Mouse (Mus musculus) v-Abl transformed pro-B cells (cell line): Measurements from ENCODE around the gene Tmc3.

Source experiments
- in situ Hi-C, 2 experiments: fragments of 400-800 bp; cut with MboI; formaldehyde crosslinking; loops; one replicate each; pipeline ENCODE4 v1.15.1; 2025; ENCODE audit not compliant: unreplicated experiment in 2 of 2

The Tmc3 gene

DNA sequence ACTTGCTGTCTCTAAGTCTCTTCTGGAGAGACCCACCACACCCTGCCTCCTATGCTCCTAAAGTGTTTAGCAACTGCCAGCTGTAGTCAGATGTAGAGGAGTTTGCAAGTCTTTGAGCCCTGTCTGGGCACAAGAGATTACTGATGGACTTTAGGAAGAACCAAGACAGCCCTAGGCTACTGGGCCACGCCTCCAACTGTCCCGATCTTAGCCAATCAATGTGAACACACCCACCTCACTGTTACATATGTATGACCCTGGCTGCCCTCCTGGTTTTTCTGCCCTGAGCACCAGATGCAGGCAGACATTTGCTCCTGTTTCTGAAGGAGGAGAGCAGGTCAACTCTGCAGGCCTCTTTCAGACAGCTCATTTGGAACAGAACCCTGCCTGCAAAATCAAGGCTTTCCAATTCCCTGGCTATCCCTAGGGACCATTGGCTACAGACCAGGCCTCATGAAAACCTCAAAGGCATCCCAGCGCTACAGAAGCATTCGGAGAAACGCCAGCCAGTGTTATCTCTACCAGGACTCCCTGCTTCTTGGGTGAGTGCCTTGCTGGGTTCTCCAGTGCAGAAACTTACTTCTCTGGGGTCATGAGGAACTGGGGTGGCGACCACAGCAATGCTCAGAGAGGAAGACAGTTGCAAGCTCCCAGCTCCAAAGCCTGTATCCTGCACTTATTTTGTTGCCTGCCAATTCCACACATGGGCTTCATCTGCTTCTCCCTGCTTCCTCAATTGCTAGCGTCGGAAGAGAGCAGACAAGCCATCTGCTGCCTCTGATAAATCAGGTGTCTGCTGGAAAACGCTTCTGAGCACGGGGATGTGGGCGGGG, at the start of gene Tmc3:
Tmc3 (plus strand) TSS at position 289 of the 833 bp plus-strand sequence.
- in situ Hi-C loops: no loop called here

DNA sequence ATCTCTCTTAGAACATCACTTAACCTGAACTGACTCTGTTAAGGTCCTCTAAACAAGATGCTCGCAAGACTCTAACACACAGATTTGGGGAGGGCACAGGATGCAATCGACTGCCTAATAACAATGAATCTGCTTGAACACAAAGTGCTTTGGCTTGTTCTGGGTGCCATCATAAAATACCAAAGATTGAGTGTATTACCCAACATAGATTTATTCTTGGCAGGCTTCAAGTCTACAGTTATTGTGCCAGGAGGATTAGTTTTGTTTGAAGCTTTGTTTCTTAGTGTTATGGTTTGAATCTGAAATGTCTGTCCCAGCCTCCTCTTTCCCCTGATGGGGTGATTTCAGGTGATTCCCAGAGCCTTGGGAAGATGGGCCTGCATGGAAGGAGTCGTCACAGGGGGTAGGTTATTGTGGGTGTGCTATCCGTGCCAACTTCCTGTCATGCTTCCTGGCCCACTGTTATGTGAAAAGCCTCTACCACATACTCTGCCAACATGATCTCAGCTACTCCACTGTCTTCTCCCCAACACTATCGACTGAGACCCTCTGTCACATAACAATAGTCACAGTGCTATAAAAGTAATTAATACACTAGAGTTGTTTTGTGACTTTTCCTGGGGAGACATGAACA, 43.1 kb upstream of the Tmc3 start:
- in situ Hi-C loops: loop anchor here in 1 of 2 experiments (25.0 kb wide), 1 partner anchor 1029 kb away; no protein-coding TSS in a partner anchor

DNA sequence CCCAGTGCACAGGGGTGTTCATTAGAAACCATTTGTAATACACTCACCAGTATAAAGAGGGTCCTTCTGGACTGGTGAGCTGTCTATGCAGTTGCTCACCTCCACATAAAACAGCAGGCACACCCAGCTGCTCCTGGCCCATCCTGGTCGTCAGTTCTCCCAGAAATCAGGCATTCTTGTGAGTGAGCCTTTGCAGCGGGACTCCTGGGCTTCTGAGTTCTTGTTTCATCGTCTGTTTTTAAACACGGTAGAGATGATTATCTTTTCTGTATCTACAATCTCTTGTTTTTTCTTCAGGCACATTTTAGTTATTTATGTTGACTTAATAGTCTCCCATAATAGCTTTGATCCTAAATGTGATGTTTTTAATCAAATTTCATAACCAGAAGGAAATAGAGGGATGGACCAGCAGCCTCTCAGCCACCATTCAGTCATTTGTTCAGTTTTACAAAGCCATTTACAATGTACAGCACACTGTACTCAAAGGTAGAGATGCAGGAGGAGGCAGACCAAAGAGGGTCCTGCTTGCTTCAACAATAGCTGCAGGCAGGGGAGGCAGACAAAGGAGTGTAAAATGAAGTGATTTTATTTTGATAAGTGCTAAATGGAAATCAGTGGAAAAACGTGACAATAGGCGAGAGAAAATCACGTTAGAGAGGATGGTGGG, 35.9 kb upstream of the Tmc3 start:
- in situ Hi-C loops: loop anchor here in 1 of 2 experiments (25.0 kb wide), 1 partner anchor 1037 kb away; no protein-coding TSS in a partner anchor

DNA sequence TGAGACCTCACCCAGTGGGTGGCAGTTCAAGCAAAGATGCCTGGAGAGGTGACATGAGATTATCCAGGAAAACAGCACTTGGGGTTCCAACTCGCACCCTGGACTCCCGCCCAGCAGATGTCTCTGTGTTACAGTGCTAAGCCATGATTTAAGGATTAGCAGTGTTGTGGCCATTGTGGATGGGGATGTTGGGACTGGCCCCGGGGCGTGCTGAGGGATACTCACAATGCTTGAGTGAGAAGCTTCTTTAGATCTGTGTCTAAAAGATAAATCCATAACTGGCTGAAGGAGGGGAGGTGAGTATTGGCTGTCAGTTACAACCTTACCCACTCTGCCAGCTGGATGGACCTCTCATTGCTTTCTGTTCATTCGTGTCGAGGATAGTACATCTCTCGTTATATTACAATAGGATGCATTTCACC, 35.4 kb upstream of the Tmc3 start:
- in situ Hi-C loops: loop anchor here in 1 of 2 experiments (25.0 kb wide), 1 partner anchor 1037 kb away; no protein-coding TSS in a partner anchor

DNA sequence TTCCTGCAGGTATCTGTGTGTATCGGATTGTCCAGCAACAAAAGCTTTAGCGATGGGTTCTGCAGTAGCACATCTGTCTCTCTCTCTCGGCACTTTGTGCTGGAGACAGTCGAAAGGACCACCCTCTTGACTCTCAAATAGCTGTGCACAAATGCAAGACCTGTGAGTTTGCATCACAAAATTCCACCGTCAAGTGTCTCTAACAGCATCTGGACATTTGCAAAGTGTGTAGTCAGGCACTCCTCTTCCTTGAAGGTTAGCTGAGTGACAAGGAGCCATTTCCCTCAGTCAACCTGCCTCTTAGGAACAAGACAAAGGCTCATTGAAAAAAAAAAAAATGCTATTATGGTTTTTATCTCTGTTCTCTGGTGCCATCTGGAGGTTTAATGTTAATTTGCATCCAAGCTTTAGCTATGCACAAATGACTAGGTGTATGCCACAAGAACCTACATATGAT, 34.7 kb upstream of the Tmc3 start:
- in situ Hi-C loops: loop anchor here (5.0 to 25.0 kb wide), 6 partner anchors 828 to 1585 kb away; no protein-coding TSS in a partner anchor

DNA sequence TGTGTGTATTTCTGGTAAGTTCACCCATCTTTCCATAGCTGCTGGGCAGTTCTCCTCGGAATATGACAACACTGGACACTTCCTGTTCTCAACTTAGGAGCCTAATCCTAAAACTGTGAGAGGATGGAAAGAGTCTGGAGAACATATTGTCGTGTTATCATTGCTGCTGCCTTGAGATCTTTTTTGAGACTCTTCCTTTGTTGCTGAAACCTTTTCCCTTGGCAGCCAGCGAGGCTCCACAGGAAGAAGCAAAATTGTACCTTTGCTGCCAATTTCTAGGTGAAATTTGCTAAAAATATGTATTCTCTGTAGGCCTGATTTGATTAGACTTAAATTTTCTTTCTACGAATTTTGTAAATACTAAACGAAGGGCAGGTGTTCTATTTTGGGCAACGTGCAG, 30.2 kb upstream of the Tmc3 start:
- in situ Hi-C loops: loop anchor here (5.0 to 10.0 kb wide), 5 partner anchors 832 to 1590 kb away; no protein-coding TSS in a partner anchor

DNA sequence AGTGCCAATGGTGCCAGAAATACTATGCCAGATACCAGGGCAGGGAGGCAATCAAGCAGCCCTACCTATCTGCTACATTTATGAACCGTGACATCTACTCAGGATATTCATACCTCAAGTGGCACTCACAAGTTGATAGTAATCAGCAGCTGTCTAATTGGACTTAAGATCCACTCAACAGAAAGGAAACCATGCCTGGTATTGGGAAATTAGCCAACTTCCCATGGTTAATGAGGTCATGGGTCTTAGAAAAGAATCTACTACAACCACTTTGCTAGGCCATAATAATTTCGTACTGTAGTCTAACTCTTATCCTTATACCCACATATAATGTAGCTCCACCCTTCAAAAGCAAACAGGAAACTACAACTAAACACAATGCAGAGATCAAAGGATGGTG, 28.2 kb upstream of the Tmc3 start:
- in situ Hi-C loops: loop anchor here (10.0 kb wide), 3 partner anchors 862 to 1592 kb away; no protein-coding TSS in a partner anchor

DNA sequence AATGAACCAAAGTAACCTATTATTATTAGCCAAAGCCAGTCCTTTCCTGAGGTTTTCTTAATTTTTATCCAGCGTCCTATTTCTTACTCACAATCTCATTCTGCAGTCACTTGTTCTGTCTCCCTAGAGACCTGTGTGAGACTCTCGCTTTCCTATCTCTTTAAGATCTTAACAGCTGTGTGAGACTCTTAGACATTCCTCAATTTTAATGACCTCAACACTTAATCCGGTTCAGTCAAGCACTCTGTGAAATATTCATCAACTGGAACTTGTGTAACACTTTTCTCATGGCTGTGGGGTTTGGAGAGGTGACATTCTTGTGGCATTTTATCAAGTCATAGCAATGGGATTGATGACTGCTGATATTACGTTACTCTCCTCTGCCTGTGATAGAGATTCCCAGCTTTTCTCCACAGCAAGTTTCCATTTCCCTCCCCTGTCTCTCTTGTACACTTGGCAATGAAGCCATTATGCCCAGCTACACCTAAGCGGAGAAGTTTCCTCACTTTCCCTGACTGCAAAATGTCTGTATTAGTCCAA, 25.9 kb upstream of the Tmc3 start:
- in situ Hi-C loops: loop anchor here (10.0 kb wide), 3 partner anchors 864 to 1594 kb away; no protein-coding TSS in a partner anchor

DNA sequence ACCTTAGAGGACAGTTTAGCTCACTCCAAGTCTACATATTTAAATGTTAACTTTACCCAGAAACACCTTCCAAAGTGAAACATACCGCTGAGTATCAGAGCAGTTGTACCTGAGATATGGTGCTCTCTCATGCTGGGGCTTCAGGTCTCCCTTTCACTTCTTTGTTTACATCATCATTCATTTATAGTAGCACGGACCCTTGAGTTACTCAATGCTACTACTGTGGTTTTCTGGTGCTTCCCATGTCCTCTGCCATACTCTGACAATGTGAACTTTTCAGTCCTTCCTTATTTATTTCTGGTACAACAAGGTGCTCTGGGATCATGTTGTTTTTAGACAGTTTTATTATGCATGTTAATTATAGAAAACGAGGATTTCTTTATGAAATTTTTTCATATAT, 25.2 kb upstream of the Tmc3 start:
- in situ Hi-C loops: loop anchor here (10.0 kb wide), 3 partner anchors 865 to 1595 kb away; no protein-coding TSS in a partner anchor

DNA sequence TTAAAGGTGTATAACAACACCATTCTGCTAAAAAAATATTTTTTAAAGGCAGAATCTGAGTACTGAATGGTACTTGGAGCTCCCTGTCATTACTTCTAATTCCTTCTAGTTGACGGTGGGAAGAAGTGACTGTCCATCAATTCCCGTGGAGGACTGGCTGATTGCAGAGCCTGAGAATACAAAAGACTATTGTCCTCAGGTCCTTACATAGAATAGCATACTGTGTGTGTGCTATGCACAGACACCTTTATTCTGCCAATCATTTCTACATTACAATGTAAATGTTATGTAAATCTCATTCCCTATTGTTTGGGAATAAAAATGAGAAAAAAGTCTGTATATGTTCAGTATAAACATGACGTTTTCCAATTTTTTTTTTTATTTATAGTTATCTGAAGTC, 22.9 kb upstream of the Tmc3 start:
- in situ Hi-C loops: loop anchor here (5.0 to 10.0 kb wide), 6 partner anchors 210 to 795 kb away; partner anchors contain the start of gene Cemip (in 2 of the 2)

DNA sequence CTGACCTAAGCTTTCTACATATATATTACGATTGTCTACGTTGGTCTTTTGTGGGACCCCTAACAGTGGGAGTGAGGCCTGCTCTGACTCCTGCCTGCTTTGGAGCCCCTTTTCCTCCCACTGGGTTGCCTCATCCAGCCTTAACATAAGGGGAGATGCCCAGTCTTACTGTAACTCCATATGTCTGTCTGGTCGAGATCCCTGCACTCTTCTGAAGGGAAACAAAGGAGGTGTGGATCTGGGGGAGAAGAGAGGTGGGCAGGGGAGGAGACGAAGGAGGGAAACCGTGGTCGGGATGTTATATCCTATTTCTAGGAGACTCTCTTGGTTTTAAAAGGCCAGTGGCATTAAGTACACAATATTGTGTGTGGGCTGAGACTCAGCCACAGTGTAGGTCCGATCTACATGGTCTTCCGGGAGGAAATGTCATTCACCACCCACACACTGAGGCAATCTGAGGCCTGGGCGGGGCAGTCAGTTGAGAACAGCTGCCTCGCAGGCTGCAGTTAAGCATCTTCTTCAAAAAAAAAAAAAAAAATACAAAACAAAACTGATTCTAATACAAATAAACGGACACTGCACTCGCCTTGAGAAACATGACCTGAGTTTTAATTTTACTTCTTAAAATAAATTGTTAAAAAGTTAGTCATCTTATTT, 20.0 kb upstream of the Tmc3 start:
- in situ Hi-C loops: loop anchor here (5.0 to 10.0 kb wide), 9 partner anchors 108 to 793 kb away; partner anchors contain the start of gene Cemip (in 2 of the 2)

DNA sequence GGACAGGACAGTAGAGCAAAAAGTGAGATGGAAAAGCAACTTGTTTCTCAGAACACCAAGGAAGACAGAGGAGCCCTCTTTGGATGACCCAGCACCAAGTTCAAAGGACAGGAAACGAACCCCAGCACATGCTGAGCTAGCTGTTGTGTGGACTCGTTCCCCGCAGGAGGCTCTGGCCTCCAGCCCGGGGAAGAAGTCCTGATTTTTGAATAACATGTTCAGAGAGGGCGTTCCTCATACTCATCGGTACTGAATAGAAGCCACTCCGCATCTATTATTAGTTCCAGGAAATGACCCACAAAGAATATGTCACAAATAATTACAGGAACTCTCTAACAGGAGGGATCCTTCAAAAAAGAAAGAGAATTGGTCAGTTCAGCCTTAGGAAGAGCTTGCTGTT, 18.8 kb upstream of the Tmc3 start:
- in situ Hi-C loops: loop anchor here (5.0 to 10.0 kb wide), 8 partner anchors 106 to 789 kb away; partner anchors contain the start of gene Cemip (in 2 of the 2)

DNA sequence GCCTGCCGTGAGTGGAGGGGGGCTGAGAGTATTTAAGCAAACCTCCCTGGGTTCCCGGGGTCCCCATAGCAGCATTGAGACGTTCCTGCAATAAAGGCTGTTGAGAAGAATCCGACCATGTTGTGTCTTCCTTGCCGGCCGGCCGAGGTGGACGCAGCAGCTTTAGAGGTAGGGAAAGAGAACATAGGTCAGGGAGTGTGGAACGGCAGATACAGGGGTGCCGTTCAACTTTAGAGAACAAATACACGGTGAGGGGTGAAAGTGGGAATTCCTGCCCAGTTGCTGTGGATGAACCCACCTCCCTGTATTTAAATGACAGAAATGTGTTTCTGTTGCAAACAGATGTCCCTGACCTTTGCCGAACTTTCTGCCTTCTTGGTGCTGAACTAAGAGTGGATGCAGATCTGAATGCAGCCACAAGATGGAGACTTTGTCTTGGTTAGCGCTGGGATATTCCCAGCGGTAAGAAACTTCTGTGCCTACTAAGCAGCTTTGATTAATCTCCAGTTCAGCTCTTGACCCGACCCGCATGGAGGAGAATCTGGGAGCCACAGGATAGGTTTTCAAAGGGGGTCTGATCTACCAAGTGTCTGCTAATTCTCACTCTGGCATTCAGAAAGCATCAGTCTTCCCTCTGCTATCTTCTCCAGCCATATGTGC, 16.8 kb upstream of the Tmc3 start:
- in situ Hi-C loops: loop anchor here (5.0 to 10.0 kb wide), 8 partner anchors 104 to 787 kb away; partner anchors contain the start of gene Cemip (in 2 of the 2)

DNA sequence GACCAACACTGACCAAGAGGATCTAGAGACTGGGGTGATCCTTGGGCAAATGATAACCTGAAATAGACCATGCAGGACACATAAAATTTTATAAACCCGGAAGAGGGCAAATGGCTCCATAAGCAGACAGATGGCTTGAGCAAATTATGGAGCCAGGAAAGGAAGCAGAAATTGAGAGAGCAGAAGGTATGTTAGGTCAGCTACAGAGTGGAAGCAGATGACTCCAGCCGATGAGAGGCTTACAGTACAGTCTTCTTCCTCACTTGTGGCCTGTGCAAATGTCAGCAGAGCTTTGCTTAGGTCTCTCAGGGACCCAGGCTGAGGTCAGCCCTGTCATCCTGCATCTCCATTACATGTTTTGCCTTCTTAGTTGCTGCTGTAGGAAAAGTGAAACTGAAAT, 15.9 kb upstream of the Tmc3 start:
- in situ Hi-C loops: loop anchor here (5.0 to 10.0 kb wide), 8 partner anchors 103 to 786 kb away; partner anchors contain the start of gene Cemip (in 2 of the 2)

DNA sequence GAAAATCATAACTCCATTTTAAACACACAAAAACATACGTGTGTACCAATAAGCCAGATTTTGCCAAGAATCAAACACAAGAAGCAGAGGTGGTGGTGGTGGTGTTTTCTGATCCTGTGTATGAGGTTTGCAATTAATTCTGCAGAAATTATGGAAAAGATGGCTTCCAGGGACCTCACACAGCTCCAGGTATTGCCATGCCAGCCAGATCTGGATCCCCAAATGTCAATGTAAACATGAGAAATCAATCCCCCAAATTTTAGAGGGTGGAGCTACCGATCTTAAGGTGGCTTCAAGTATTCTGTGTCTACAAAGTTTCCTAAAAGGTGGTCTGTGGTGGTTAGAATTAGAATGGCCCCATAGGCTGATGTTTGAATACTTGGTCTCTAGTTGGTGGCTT, 15.3 kb upstream of the Tmc3 start:
- in situ Hi-C loops: loop anchor here (5.0 to 10.0 kb wide), 8 partner anchors 103 to 785 kb away; partner anchors contain the start of gene Cemip (in 2 of the 2)

DNA sequence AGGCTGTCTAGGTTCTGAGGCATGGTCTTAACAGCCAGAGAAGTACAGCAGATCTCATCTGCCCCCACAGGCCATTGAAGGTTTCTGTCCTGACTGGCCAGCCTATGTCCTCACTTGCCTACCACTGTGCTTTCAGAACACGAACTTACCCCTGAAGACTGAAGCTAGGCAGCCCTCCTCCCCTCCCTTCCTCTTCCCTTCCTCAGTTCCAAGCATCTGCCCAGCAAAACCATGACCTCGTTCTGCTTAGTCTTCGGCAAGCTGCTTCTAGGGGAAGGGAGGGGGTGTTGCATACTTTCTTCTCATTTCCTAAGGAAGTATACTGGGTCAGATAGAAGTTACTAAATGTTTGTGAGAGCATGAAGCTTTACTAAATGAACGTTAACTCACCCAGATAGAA, 13.7 kb upstream of the Tmc3 start:
- in situ Hi-C loops: loop anchor here in 1 of 2 experiments (10.0 kb wide), 1 partner anchor 534 kb away; no protein-coding TSS in a partner anchor

DNA sequence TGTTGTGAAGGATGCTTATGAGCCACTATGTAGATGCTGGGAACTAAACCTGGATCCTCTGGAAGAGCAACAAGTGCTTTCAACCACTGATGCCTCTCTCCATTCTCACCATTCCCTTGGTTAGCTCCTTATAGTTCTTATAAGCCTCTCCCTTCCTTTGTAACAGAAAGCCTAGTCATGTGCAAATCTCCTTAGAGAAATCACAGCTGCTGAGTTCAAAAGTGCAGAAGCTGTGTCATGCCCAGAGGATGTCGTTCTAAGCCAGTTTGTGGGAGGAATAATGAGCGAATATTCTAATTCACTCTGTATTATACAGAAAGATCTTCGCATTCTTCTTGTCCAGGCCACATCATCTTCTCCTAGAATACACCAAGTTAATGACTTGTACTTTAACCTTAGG, 12.8 kb upstream of the Tmc3 start:
- in situ Hi-C loops: loop anchor here in 1 of 2 experiments (10.0 kb wide), 1 partner anchor 533 kb away; no protein-coding TSS in a partner anchor

DNA sequence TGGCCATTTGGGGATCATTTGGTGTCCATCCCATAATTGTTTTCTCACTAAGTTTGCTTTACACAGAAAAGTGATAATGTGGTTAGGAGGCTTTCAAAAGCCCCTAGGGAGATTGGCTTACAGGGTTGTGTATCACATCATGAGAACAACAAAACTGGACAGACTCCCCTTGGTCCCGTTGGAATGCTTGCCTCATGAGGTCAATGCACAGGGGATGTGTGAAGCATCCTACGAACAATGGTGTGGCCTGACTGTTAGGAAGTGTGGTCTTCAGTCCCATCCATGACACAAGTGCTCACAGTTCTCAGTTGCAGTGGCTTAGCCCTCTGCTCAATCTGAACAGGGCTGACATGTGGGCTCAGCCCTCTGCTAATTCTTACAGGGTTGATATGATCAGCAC, 12.3 kb upstream of the Tmc3 start:
- in situ Hi-C loops: loop anchor here in 1 of 2 experiments (10.0 kb wide), 1 partner anchor 532 kb away; no protein-coding TSS in a partner anchor
